Mouse (Mus musculus) heart, postnatal 0 days (tissue): Measurements from ENCODE around the gene Ncoa5.

ENCODE experiments used
- CTCF ChIP-seq: IDR thresholded peaks from 2 replicates; pipeline ENCODE4 v1.5.1; 2016; ENCODE audit warnings: antibody characterized with exemption, control low read depth, low read depth
- EP300 ChIP-seq: IDR thresholded peaks from 2 replicates; pipeline ENCODE4 v1.6.1; 2016; ENCODE audit warnings: antibody characterized with exemption, low read depth

GRCm38 (mm10) chr2:165077055-165077454, 42.4 kb upstream of the Ncoa5 start:
- no peak for TF ChIP-seq CTCF
- TF ChIP-seq EP300: no peak
